Mouse (Mus musculus) liver, adult 2 months (tissue): ENCODE data around the gene Ushbp1.

Source experiments
- CTCF ChIP-seq: fragments of 200-500 bp; IDR thresholded peaks from 2 replicates; pipeline ENCODE4 v1.5.1; 2011; ENCODE audit warnings: low read depth, low read length, control low read depth
- POLR2A ChIP-seq: fragments of 200-500 bp; IDR thresholded peaks from 2 replicates; pipeline ENCODE4 v1.6.1; 2011; ENCODE audit warnings: low read length, control low read depth; ENCODE audit not compliant: insufficient read depth; ENCODE audit errors: extremely low read depth

GRCm38 (mm10) chr8:71351520-71351919, 44.1 kb downstream of the Ushbp1 start:
- TF ChIP-seq CTCF (no peak), POLR2A (no peak)
